Mouse (Mus musculus): Measurements from ENCODE around the gene Adh7.

Gene Adh7

GRCm38 (mm10) chr3:138224363-138224954 is 6.9 kb downstream of the Adh7 start:
- DNase-seq (ENCODE audit: low spot score in 2 of 2) = no peak

GRCm38 (mm10) chr3:138225331-138225730 is 7.8 kb downstream of the Adh7 start:
- DNase-seq (ENCODE audit: low spot score in 2 of 2) = no peak

DNA sequence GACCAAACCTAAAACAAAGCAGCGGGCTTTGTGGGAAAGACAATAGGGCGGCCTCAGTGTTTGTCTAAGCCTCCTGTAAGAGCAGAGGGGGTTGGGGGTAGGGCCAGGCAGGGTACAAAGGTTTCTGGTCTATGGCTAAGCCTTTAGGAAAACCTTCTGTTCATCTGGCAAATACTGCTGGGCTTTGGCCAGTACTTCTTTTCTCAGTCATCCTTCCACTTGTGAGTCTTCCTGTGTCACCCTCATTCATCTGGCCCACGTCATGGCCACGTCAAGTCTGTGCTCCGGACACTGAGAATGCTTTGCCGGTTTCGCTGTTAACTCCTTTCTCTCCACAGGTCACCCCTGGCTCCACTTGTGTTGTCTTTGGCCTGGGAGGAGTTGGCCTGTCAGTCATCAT is 8.3 kb downstream of the Adh7 start:
- DNase-seq (ENCODE audit: low spot score in 2 of 2) = no peak

- no peak for DNase-seq (ENCODE audit: low spot score in 2 of 2)
These were observed 8.9 kb downstream of the Adh7 start for GRCm38 (mm10) chr3:138226476-138226875.

DNA sequence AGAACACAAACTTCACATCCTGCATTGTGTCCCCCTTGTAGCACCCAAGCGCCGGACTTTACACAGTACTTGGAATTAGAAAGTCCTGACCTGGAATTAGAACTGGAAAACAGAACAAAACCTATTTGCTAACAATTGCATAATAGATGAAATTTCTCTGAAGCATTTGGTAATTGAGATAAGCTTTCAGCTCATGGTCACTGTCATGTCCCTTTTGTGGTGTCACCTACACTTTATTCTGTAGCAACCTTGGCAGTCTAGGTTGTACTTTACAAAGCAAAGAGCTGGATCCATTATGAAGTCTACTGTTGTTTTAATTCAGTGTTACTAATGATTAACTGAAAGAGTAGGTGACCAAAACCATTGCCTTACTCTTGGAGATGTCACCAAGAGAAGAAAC is 9.5 kb downstream of the Adh7 start:
- DNase-seq (ENCODE audit: low spot score in 2 of 2) = no peak

DNA sequence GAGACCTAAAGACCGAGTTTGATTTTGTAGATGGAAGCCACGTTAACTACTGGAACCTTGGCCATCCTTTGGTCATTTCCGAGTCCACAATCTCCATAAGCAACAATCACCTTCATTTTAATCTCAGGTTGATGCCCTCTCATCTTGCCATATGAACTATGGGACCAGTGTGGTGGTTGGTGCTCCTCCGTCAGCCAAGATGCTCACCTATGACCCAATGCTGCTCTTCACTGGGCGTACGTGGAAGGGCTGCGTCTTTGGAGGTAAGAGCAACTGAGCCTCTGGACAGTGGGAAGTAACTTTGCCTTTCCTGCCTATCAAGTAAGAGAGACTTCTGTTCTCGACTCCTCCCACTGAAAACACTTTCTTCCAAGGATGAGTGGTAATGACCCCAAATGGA is 10.2 kb downstream of the Adh7 start:
- DNase-seq (ENCODE audit: low spot score in 2 of 2) = no peak

GRCm38 (mm10) chr3:138229448-138229847 is 11.9 kb downstream of the Adh7 start:
- DNase-seq (ENCODE audit: low spot score in 2 of 2) = no peak

DNA sequence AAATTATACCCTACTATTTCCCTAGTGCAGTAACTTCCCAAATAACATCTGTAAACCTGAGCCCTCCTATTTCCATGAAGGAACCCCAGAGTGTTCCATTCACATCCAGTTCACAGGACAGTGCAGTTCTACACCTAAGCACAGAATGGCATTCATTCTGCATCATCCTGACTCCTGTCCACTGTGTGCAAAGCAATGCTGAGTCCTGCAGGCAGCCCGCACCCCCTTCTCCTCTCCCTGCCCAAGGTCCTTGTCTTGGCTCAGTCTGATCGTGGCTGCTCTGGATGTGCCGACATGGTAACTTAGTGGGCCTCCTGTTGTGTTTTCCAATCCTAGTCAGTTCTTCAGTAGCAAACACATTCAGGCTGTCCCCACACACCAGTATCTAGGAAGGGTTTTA is 12.7 kb downstream of the Adh7 start:
- DNase-seq (ENCODE audit: low spot score in 2 of 2) = no peak

- DNase-seq (ENCODE audit: low spot score in 2 of 2) = no peak
These were observed 14.0 kb downstream of the Adh7 start for GRCm38 (mm10) chr3:138231531-138231930.

GRCm38 (mm10) chr3:138236546-138237163 is 19.1 kb downstream of the Adh7 start:
- DNase-seq (ENCODE audit: low spot score in 2 of 2) = no peak

GRCm38 (mm10) chr3:138238046-138238445 is 20.5 kb downstream of the Adh7 start:
- DNase-seq (ENCODE audit: low spot score in 2 of 2) = no peak

GRCm38 (mm10) chr3:138239461-138239860 is 21.9 kb downstream of the Adh7 start:
- no peak for DNase-seq (ENCODE audit: low spot score in 2 of 2)

GRCm38 (mm10) chr3:138240411-138240810 is 22.9 kb downstream of the Adh7 start:
- DNase-seq (ENCODE audit: low spot score in 2 of 2) = no peak

GRCm38 (mm10) chr3:138240942-138241341 is 23.4 kb downstream of the Adh7 start:
- DNase-seq (ENCODE audit: low spot score in 2 of 2) = no peak

GRCm38 (mm10) chr3:138241371-138241770 is 23.8 kb downstream of the Adh7 start:
- no peak for DNase-seq (ENCODE audit: low spot score in 2 of 2)

DNA sequence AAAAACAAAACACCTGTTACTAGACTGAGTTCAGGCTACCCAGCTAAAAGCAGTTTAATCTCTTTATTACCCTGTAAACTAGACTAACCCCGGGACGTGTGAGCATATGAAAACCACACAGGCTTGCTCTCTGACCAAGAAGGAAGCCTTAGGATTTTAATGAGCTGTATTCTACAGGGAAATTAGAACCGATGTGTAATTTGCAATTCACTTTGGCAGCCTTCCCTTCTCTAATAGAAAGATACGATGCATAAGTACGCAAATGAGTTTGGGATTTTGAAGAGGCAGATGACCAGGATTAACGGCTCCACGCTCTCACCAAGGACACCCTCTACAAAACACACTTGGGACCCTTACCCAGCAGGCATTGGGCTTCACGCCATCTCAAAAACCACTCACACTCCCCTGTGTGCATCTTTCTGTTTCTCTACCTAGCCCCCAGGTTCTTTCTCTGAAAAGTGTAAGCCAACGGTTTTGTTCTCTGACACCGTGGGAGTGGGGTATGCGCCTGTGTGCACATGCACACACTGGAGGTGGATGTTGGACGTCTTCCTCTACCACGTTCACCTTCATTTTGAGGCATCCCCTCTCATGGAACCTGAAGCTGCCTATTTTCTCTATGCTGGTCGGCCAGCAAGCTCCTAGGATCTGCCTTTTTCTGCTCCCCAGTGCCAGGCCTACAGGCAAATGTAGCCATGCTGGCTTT is 24.6 kb downstream of the Adh7 start:
- no peak for DNase-seq (ENCODE audit: low spot score in 2 of 2)

- no peak for DNase-seq (ENCODE audit: low spot score in 2 of 2)
These were observed 25.4 kb downstream of the Adh7 start for GRCm38 (mm10) chr3:138242933-138243332.

- DNase-seq (ENCODE audit: low spot score in 2 of 2) = no peak
These were observed 26.8 kb downstream of the Adh7 start for GRCm38 (mm10) chr3:138244338-138244874.

DNA sequence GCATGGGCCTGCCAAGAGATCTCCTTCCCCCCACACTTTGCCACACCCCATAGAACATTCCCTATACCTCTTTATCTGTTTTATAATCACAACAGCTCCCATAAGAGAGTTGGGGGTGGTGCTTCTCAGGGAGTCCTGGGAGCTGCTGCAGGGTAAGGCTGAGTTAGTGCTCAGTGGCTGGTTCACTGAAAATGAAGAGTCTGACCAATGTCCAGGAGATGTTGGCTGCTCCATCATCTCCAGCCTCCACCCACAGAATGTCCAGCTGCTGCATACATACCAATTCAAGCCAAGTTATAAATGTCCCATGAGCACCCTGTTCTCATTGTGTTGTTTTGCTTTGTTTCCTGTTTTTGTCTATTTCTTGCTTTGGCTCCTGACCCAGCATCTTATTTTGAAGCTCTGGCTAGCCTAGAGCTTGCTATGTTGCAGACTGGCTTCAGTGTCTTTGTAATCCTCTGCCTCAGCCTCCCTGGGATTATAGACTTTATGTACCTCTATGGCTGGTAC is 29.0 kb downstream of the Adh7 start:
- DNase-seq (ENCODE audit: low spot score in 2 of 2) = no peak

GRCm38 (mm10) chr3:138247241-138247640 is 29.7 kb downstream of the Adh7 start:
- no peak for DNase-seq (ENCODE audit: low spot score in 2 of 2)

- DNase-seq (ENCODE audit: low spot score in 2 of 2) = no peak
These were observed 30.5 kb downstream of the Adh7 start for GRCm38 (mm10) chr3:138248011-138248410.

DNA sequence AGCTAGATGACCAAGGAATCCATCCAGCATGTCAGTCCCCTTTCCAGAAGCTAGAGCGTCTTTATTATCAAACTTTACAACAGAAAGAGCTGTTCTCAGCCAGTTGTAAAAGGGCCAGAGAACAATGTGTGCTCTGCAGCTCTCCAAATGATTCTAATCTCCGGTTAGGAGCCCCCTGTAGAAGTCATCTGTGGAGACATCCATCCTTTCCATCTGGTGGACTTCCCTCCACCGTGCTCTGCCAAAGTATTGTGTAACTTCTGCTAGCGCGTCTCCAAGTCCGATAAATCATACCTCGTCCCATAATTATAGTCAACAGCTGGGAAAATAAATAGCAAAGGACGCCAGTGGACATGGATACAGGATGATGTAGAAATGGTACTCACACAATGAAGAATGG is 31.2 kb downstream of the Adh7 start:
- DNase-seq (ENCODE audit: low spot score in 2 of 2) = no peak

DNA sequence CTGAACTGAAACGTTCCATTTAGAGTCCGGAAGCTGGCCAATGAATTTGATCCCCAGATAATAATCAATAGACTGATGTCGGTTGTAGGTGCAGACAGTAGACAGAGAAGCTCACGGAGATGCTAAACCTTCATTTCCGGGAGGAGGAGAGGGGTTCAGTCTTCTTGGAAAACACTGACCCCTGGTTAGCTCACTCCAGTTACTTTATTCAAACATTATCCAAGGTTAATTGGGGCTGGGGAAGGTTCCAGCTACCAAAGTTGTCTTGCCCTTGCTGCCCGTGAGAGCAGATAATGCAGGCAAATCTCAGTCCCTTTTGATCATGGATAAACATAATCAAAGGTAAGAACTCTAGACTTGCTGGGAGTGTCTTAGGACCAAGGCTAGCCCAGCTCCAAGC is 33.6 kb downstream of the Adh7 start:
- DNase-seq (ENCODE audit: low spot score in 2 of 2) = no peak
